Mouse (Mus musculus): Measurements from ENCODE around the gene Best3. TPM values are rescaled to one million over a fixed set of nuclear protein-coding genes. Genes with fewer than 3 reads are reported as not detected.

Gene Best3
- polyA plus RNA-seq (2012; rRNA removed), result 0.11 TPM in 1 of 2 replicates, not detected in the other

GRCm38 (mm10) chr10:116986264-116987082 lies at the start of gene Best3:
Best3 (plus strand) TSS chr10:116986314.
- Histone ChIP-seq H3K36me3 (ENCODE audit: control insufficient read depth, insufficient read depth, low read length) (no peaks in the 10 kb centered on the region), H3K27me3 (ENCODE audit: control insufficient read depth, insufficient read depth, low read length) (no peaks in the 10 kb centered on the region), H3K4me3 (ENCODE audit: control insufficient read depth, insufficient read depth, low read length) (no peak within 1 kb of the TSS), H3K4me1 (replicated peaks; ENCODE audit: control insufficient read depth, insufficient read depth, low read length) (no peaks in the 10 kb centered on the region), H3K27ac (ENCODE audit: control insufficient read depth, insufficient read depth, low read length) (no peak within 1 kb of the TSS)
- DNase-seq, result no peak
- WGBS, result 88% methylated on average over 21 of the region's 21 CpGs
- no peak for TF ChIP-seq CTCF (IDR thresholded peaks at IDR 0.05; ENCODE audit: borderline replicate concordance, control insufficient read depth, extremely low read depth, insufficient read depth, low read length, poor library complexity)

GRCm38 (mm10) chr10:116943025-116943424 lies 43.1 kb upstream of the Best3 start:
- peaks cover 20% of the 10 kb centered on the region for H3K36me3 ChIP-seq (ENCODE audit: control insufficient read depth, insufficient read depth, low read length)
- DNase-seq, result peak; percentile 36
- 96% methylated on average over 6 of the region's 6 CpGs for WGBS
- H3K27ac ChIP-seq (ENCODE audit: control insufficient read depth, insufficient read depth, low read length), result no peak overlapping the region
- H3K4me1 ChIP-seq (replicated peaks; ENCODE audit: control insufficient read depth, insufficient read depth, low read length), result peaks cover 3% of the 10 kb centered on the region
- no peak overlapping the region for H3K4me3 ChIP-seq (ENCODE audit: control insufficient read depth, insufficient read depth, low read length)
- no peaks in the 10 kb centered on the region for H3K27me3 ChIP-seq (ENCODE audit: control insufficient read depth, insufficient read depth, low read length)
- TF ChIP-seq POLR2A (IDR thresholded peaks at IDR 0.05; ENCODE audit: control insufficient read depth, extremely low read depth, insufficient read depth, low read length, poor library complexity) (no peak), CTCF (IDR thresholded peaks at IDR 0.05; ENCODE audit: borderline replicate concordance, control insufficient read depth, extremely low read depth, insufficient read depth, low read length, poor library complexity) (peak; percentile 63; the same call in 1 of the 2 replicates)

- 93% methylated on average over 3 of the region's 3 CpGs for WGBS
- no peaks in the 10 kb centered on the region for H3K27me3 ChIP-seq (ENCODE audit: control insufficient read depth, insufficient read depth, low read length)
- H3K4me3 ChIP-seq (ENCODE audit: control insufficient read depth, insufficient read depth, low read length), result no peak overlapping the region
- TF ChIP-seq POLR2A (IDR thresholded peaks at IDR 0.05; ENCODE audit: control insufficient read depth, extremely low read depth, insufficient read depth, low read length, poor library complexity) (no peak), CTCF (IDR thresholded peaks at IDR 0.05; ENCODE audit: borderline replicate concordance, control insufficient read depth, extremely low read depth, insufficient read depth, low read length, poor library complexity) (no peak)
- no peak for DNase-seq
- H3K4me1 ChIP-seq (replicated peaks; ENCODE audit: control insufficient read depth, insufficient read depth, low read length), result peaks cover 3% of the 10 kb centered on the region
- H3K36me3 ChIP-seq (ENCODE audit: control insufficient read depth, insufficient read depth, low read length), result peaks cover 9% of the 10 kb centered on the region; the same call in 1 of the 2 replicates
- no peak overlapping the region for H3K27ac ChIP-seq (ENCODE audit: control insufficient read depth, insufficient read depth, low read length)
These were observed 42.0 kb upstream of the Best3 start for GRCm38 (mm10) chr10:116944144-116944543.

DNA sequence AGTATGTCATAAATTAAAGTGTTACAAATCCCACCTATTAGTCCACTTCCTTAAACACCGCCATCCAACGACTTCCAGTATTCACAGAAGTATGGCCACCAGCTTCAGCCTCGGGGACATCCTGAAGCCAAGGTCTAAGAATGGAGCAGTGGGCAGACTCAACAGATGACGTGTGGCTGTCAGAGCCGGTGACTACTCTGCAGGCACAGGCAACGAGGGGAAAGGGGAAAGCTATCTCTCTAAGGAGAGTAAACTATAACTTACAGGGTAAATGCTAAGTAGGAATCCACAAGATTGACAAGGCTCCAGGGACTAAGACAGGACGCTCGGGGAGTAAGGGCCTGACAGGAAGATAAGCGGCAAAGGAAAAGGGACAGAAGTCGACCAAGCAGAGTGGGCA lies 41.2 kb upstream of the Best3 start:
- Histone ChIP-seq H3K27me3 (ENCODE audit: control insufficient read depth, insufficient read depth, low read length) (no peaks in the 10 kb centered on the region), H3K4me3 (ENCODE audit: control insufficient read depth, insufficient read depth, low read length) (no peak overlapping the region), H3K27ac (ENCODE audit: control insufficient read depth, insufficient read depth, low read length) (no peak overlapping the region), H3K36me3 (ENCODE audit: control insufficient read depth, insufficient read depth, low read length) (peaks cover 7% of the 10 kb centered on the region; the same call in 1 of the 2 replicates), H3K4me1 (replicated peaks; ENCODE audit: control insufficient read depth, insufficient read depth, low read length) (peaks cover 6% of the 10 kb centered on the region)
- 79% methylated on average over 10 of the region's 10 CpGs for WGBS
- TF ChIP-seq POLR2A (IDR thresholded peaks at IDR 0.05; ENCODE audit: control insufficient read depth, extremely low read depth, insufficient read depth, low read length, poor library complexity) (no peak), CTCF (IDR thresholded peaks at IDR 0.05; ENCODE audit: borderline replicate concordance, control insufficient read depth, extremely low read depth, insufficient read depth, low read length, poor library complexity) (no peak)
- no peak for DNase-seq

GRCm38 (mm10) chr10:116948414-116948813 lies 37.7 kb upstream of the Best3 start:
- DNase-seq, result no peak
- H3K27ac ChIP-seq (ENCODE audit: control insufficient read depth, insufficient read depth, low read length), result no peak overlapping the region
- WGBS, result 96% methylated on average over 9 of the region's 9 CpGs
- TF ChIP-seq POLR2A (IDR thresholded peaks at IDR 0.05; ENCODE audit: control insufficient read depth, extremely low read depth, insufficient read depth, low read length, poor library complexity), result no peak
- no peak for TF ChIP-seq CTCF (IDR thresholded peaks at IDR 0.05; ENCODE audit: borderline replicate concordance, control insufficient read depth, extremely low read depth, insufficient read depth, low read length, poor library complexity)
- H3K4me3 ChIP-seq (ENCODE audit: control insufficient read depth, insufficient read depth, low read length), result no peak overlapping the region
- peaks cover 8% of the 10 kb centered on the region for H3K4me1 ChIP-seq (replicated peaks; ENCODE audit: control insufficient read depth, insufficient read depth, low read length)
- no peaks in the 10 kb centered on the region for H3K36me3 ChIP-seq (ENCODE audit: control insufficient read depth, insufficient read depth, low read length)
- no peaks in the 10 kb centered on the region for H3K27me3 ChIP-seq (ENCODE audit: control insufficient read depth, insufficient read depth, low read length)

- WGBS, result 9% methylated on average over 44 of the region's 44 CpGs
- Histone ChIP-seq H3K4me3 (ENCODE audit: control insufficient read depth, insufficient read depth, low read length) (peak overlapping the region; percentile 62), H3K27ac (ENCODE audit: control insufficient read depth, insufficient read depth, low read length) (no peak overlapping the region), H3K27me3 (ENCODE audit: control insufficient read depth, insufficient read depth, low read length) (no peaks in the 10 kb centered on the region), H3K4me1 (replicated peaks; ENCODE audit: control insufficient read depth, insufficient read depth, low read length) (peaks cover 8% of the 10 kb centered on the region), H3K36me3 (ENCODE audit: control insufficient read depth, insufficient read depth, low read length) (no peaks in the 10 kb centered on the region)
- peak; percentile 46 for DNase-seq
- no peak for TF ChIP-seq POLR2A (IDR thresholded peaks at IDR 0.05; ENCODE audit: control insufficient read depth, extremely low read depth, insufficient read depth, low read length, poor library complexity)
- TF ChIP-seq CTCF (IDR thresholded peaks at IDR 0.05; ENCODE audit: borderline replicate concordance, control insufficient read depth, extremely low read depth, insufficient read depth, low read length, poor library complexity), result no peak
These were observed 36.8 kb upstream of the Best3 start for GRCm38 (mm10) chr10:116949111-116950008.

Measured in thymus, adult 2 months (tissue).